Mouse (Mus musculus): Measurements from ENCODE around the gene Whamm.
A peak's percentile ranks its signal among the peaks of the same experiment; 100 is the strongest.

The Whamm gene

GRCm38 (mm10) chr7:81563506-81564015 lies 7.5 kb upstream of the Whamm start:
- no peak for DNase-seq (ENCODE audit: low read depth)

DNA sequence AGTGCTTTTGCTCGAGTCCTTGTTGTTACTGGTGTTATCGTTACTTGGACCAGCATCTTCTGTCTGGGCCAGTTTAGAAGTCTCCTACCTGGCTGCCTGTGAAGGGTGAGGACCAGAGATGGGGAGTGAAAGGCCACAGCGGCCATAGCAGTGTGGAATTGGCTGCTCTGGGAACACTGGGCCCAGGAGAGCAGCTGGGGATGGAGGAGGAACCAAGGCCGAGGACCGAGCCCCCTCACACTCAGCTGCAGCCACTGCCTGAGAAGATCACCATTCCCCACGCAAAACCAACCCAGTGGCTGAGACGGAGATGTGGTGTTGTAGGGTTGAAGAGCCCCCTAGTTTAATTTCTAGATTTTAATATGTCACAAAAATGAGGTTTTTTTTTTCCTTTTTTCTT lies 6.3 kb upstream of the Whamm start:
- DNase-seq (ENCODE audit: low read depth), result no peak

- DNase-seq (ENCODE audit: low read depth), result no peak
Observed at GRCm38 (mm10) chr7:81565381-81566055, 5.5 kb upstream of the Whamm start.

DNA sequence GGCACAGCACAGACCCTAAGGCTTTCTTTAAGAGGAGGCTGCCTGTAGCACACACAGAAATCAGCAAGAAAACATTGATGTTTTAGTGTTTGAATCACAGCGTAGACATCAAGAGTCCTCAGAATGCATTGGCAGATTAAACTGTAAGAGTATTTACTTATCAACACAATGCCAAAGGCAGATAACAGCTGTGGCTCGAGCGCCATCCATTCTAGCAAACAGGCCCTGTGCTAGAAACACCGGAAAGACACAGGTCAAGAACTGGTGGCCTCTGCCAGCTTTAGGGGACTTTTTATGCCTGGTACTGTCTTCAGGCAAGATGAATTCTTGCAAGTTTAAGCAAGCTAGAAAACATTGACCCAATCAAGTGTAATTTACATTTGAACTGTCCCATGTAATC lies 4.7 kb upstream of the Whamm start:
- no peak for DNase-seq (ENCODE audit: low read depth)

- no peak for DNase-seq (ENCODE audit: low read depth)
Observed at GRCm38 (mm10) chr7:81566892-81567291, 4.2 kb upstream of the Whamm start, which contains the start of gene Fsd2. Fsd2 (minus strand) TSS chr7:81566944.

- no peak for DNase-seq (ENCODE audit: low read depth)
Observed at GRCm38 (mm10) chr7:81567396-81567795, 3.7 kb upstream of the Whamm start.

GRCm38 (mm10) chr7:81569851-81570250 lies 1.2 kb upstream of the Whamm start:
- DNase-seq (ENCODE audit: low read depth), result no peak

DNA sequence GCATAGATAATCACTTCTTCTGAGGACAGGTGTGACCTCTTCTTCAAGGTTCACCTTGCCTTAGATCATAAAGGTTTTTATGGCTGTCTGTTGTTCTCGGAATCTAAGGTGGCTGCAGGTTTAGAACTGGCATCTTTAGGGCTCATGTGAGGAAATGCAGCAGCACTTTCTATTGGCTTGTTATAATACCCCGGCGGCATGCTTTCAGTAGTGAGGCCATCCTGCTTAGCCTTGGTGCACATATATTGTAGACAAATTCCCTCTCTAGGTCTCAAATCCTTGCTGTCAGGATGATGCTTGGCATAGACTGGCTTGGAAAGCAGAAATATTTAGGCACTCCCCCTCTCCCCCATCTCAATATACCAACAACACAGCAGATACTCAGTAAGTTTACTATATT lies 795 bp upstream of the Whamm start:
- DNase-seq (ENCODE audit: low read depth), result no peak

GRCm38 (mm10) chr7:81570752-81571107 lies 336 bp upstream of the Whamm start:
- DNase-seq (ENCODE audit: low read depth), result no peak

GRCm38 (mm10) chr7:81571941-81572441 lies 925 bp downstream of the Whamm start:
- DNase-seq (ENCODE audit: low read depth), result peak; percentile 72

DNA sequence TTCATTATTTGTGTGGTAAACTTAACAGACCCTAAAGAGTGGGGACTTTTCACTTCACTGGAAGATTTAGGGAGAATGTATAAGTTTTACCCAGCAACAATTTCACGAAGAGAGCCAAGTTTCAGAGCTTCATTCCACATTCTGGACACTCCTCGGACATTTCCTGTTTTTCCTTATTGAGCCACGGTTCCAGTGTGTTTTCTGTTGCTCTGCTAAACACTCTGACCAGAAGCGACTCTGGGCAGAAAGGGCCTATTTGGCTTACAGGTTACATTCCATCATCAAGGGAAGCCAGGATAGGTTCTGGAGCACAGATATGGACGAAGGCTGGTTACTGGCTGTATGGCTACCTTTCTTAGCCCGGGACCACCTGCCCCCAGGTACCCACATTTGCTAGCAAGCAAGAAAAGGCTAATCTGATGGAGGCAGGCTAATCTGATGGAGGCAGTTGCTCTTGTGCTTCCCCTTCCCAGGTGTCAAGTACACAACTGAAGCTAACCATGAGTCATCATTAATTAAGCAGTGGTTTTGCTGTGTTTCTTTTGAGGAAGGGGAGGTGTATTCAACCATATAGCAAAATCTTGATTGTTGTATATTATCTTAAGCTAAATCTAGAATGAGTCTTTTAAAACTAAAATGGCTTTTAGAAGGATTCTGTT lies 1.7 kb downstream of the Whamm start:
- peak; percentile 36 for DNase-seq (ENCODE audit: low read depth)

GRCm38 (mm10) chr7:81573397-81573796 lies 2.3 kb downstream of the Whamm start:
- peak; percentile 21 for DNase-seq (ENCODE audit: low read depth)

DNA sequence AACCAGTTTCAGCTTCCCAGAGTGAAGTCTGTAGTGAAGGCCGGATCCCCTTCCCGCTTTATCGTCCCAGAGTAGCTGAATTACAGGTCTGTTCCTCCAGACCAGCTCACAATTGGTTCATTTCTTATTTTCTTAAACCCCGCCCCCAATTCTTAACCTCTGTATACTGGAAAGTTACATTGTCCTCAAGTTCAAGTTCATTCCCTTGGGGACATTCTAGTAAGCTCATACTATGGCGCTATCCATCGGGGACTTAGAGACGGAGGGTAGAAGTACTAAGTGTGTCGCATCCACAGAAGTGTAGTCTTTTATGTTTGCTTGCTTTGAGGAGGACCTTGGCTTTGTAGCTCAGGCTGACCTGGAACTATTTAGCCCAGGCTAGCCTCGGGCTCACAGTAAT lies 2.8 kb downstream of the Whamm start:
- DNase-seq (ENCODE audit: low read depth), result no peak

DNA sequence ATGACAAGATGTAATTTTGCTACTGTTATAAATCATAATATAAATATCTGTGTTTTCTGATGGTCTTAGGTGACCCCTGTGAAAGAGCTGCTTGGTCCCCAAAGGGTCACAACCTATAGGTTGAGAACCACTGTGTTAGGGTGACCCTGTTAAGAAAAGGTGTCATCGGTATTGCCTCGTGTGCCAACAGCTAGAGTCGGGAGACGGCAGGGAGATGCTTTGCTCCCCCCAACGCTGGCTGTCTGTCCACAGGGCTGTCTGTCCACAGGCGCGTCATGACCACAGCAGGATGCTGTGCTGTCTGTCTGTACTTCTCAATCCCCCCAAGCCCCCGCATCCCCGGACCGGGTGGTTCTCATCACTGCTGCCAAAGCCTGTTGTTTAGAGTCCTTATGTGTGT lies 4.5 kb downstream of the Whamm start:
- no peak for DNase-seq (ENCODE audit: low read depth)

DNA sequence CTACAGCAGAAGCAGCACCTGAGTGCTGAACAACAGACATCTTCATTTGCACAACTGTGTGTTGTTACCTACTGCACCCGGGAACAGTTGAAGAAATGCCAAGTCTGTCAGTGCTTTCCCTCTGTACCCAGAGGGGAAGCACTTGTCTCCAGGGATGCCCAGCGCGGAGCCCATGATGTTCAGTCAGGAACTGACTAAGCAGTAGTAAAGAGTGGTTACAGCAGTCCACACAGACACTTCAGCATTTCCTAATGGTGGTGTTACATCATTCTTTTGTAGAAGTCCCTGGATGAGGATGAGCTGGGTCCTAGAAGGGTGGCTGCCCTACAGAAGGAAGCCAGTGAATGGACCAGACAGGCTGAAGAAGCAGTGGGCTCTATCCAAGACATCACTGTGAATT lies 6.8 kb downstream of the Whamm start:
- DNase-seq (ENCODE audit: low read depth), result no peak

DNA sequence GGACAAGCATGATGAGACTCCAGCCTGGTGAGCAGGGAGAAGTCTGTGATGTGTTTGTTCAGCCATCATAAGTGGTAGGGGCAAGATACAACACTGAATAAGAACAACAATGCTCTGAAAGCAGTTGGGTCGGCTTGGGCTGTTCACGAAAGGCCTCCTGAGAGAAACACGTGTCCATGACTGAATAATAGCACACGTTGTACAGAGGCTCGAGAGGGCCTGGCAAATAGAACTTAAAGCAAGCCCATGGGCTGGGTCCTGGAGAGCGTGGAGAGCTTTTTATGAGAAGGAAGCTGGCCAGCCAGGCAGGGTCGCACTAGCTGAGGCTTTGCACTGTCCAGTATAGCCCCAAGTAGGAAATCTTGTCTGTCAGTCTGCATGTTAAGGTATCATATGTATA lies 7.3 kb downstream of the Whamm start:
- DNase-seq (ENCODE audit: low read depth), result no peak

DNA sequence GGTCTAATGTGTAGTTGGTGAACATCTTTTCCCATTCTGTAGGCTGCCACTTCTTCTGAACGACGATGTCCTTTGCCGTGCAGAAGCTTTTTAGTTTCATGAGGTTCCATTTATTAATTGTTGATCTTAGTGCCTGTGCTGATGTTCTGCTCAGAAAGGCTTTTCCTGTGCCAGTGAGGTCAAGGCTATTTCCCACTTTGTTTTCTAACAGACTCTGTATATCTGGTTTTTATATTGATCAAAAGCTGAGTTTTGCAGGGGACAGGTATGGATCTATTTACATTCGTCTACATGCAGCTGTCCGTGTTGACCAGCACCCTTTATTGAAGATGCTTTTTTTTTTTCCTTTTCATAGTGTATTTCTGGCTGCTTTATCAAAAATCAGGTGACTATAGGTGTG lies 8.2 kb downstream of the Whamm start:
- no peak for DNase-seq (ENCODE audit: low read depth)

- no peak for DNase-seq (ENCODE audit: low read depth)
Observed at GRCm38 (mm10) chr7:81583512-81583911, 12.4 kb downstream of the Whamm start.

DNA sequence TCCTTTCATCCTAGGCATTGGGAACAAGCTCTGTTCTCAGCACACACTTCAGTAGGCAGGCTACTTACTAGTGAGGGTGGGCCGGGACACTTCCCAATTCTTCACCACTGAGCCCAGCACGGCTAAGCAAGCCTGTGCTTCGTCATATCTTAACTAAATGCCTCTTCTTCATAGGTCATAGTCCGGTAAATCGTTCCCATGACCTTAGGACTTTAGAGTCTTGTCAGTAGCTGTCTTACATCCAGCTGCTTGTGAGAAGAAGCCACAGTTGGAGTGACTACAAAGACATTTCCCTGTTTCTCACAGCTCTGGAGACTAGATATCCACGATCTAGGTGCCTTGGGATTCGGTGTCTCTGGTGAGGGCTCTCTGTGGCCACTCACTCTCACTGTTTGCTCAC lies 14.3 kb downstream of the Whamm start:
- no peak for DNase-seq (ENCODE audit: low read depth)

- no peak for DNase-seq (ENCODE audit: low read depth)
Observed at GRCm38 (mm10) chr7:81587238-81587637, 16.2 kb downstream of the Whamm start.

DNA sequence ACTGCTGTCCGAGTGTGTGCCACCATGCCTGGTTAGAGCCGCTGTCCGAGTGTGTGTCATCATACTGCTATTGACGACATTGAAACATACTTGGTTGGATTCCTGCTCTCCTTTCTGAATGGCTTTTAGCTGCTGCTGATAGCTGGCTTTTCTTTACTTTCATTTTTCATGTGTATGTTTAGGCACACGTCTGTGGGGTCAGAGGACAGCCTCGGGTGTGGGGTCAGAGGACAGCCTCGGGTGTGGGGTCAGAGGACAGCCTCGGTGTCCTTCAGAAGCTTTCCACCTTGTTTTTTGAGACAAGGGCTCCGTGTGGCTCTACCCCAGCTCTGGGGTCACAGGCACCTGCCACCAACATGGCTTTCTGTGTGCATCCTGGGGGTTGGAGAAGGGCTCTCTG lies 21.6 kb downstream of the Whamm start:
- no peak for DNase-seq (ENCODE audit: low read depth)

DNA sequence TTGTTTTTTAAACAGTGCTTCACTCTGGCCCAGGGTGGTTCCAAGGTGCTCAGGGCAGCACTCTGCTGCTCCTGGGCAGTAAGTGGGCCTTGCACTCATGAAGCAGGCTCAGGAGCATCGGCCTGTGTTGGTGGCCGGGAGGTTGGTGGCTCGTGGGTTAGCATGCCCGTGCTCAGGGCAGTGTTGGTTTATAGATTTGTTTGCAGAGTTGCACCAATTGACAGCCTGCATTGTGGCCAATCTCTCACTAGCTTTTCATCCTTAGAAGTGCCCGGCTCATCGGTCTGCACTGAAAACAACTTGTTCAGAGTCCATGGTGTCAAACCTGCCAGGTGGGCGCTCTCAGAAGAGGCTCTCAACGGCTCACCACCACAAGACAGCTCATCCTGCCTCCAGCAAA lies 22.3 kb downstream of the Whamm start:
- DNase-seq (ENCODE audit: low read depth), result no peak

DNA sequence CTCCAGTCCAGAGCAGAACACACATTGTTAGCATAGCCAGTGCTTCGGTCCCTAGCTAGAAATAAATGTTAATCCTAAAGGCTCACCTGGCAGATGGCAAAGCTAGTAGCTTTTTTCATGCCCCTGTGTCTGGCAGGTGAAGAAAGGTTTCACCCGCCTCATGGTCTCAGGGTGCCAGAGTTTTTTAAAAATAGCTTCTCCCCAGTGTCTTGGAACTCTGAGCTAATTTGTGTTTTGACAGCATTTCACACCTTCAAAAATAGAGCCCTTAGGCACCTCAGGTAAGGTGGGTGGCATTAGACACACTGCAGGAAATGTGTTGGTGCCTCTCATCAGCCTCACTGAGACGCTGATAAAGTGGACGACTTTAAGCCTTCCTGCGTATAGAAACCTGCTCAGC lies 24.0 kb downstream of the Whamm start:
- DNase-seq (ENCODE audit: low read depth), result no peak

- DNase-seq (ENCODE audit: low read depth), result no peak
Observed at GRCm38 (mm10) chr7:81596086-81596485, 25.0 kb downstream of the Whamm start.
